Mouse (Mus musculus) cortical plate, adult 2 months (tissue): Measurements from ENCODE around the gene Snrk.

Source experiments
- CTCF ChIP-seq: fragments of 200-500 bp; IDR thresholded peaks from 2 replicates; pipeline ENCODE4 v1.5.1; 2011; ENCODE audit warnings: mild to moderate bottlenecking, control low read depth, low read length; ENCODE audit not compliant: insufficient read depth; ENCODE audit errors: extremely low read depth
- POLR2A ChIP-seq: fragments of 200-500 bp; IDR thresholded peaks from 2 replicates; pipeline ENCODE4 v1.6.1; 2011; ENCODE audit warnings: mild to moderate bottlenecking, low read length, control low read depth; ENCODE audit not compliant: insufficient read depth; ENCODE audit errors: extremely low read depth

GRCm38 (mm10) chr9:122083698-122084097 lies 33.4 kb upstream of the Snrk start:
- TF ChIP-seq POLR2A (no peak), CTCF (no peak)
